Mouse (Mus musculus) midbrain, postnatal 0 days (tissue): Measurements from ENCODE around the gene Rfesd. TPM values are rescaled to one million over a fixed set of nuclear protein-coding genes. Genes with fewer than 3 reads are reported as not detected.
A peak's percentile ranks its signal among the peaks of the same experiment; 100 is the strongest.

ENCODE experiments used
- ATAC-seq: fragments of 200-750 bp; cut with Nextera tagmentation; 2 replicates; pipeline ENCODE4 v1.8.0; 2017; ENCODE audit warnings: moderate number of reproducible peaks, mild to moderate bottlenecking, moderate TSS enrichment, moderate library complexity; ENCODE audit not compliant: low FRiP score
- DNase-seq: peaks from one replicate; pipeline ENCODE4 v3.0.0-alpha.2; 2015; ENCODE audit warnings: low spot score
- H3K27ac ChIP-seq: fragments of 300-500 bp; sonication (generic); 2 replicates; pipeline ENCODE4 v1.5.1; 2014; ENCODE audit warnings: low read depth, mild to moderate bottlenecking, low read length, mixed read lengths
- H3K27me3 ChIP-seq: fragments of 300-500 bp; sonication (generic); 2 replicates; pipeline ENCODE4 v1.6.1; 2014; ENCODE audit warnings: low read length, control low read depth, mixed read lengths; ENCODE audit not compliant: insufficient read depth
- H3K36me3 ChIP-seq: fragments of 300-500 bp; sonication (generic); 2 replicates; pipeline ENCODE4 v1.6.1; 2014; ENCODE audit warnings: low read length, control low read depth, mixed read lengths; ENCODE audit not compliant: insufficient read depth
- H3K4me1 ChIP-seq: fragments of 300-500 bp; sonication (generic); 2 replicates; pipeline ENCODE4 v1.6.1; 2014; ENCODE audit warnings: mild to moderate bottlenecking, control low read depth, antibody characterized with exemption, low read length, mixed read lengths; ENCODE audit not compliant: insufficient read depth
- H3K4me2 ChIP-seq: fragments of 300-500 bp; sonication (generic); 2 replicates; pipeline ENCODE4 v1.6.1; 2014; ENCODE audit warnings: low read depth, mild to moderate bottlenecking, low read length, mixed read lengths; ENCODE audit not compliant: poor library complexity, severe bottlenecking
- H3K4me3 ChIP-seq: fragments of 300-500 bp; sonication (generic); 2 replicates; pipeline ENCODE4 v1.5.1; 2014; ENCODE audit warnings: low read depth, mild to moderate bottlenecking, low read length, moderate library complexity
- H3K9ac ChIP-seq: fragments of 300-500 bp; sonication (generic); replicated peaks from 2 replicates; pipeline ENCODE4 v1.6.1; 2014; ENCODE audit warnings: mild to moderate bottlenecking, low read length, moderate library complexity, mixed read lengths; ENCODE audit not compliant: poor library complexity, severe bottlenecking
- H3K9me3 ChIP-seq: fragments of 300-500 bp; sonication (generic); 2 replicates; pipeline ENCODE4 v1.6.1; 2016; ENCODE audit warnings: low read length, control low read depth
- CTCF ChIP-seq: IDR thresholded peaks from 2 replicates; pipeline ENCODE4 v1.5.1; 2016; ENCODE audit warnings: antibody characterized with exemption, mild to moderate bottlenecking
- WGBS: fragments of 180-500 bp; shearing (Covaris S2); extraction: QIAGEN DNeasy Blood & Tissue Kit; methylation state at CpG from one replicate; pipeline ENCODE4 v1.1.7; 2014; 5-methylcytosine and 5-hydroxymethylcytosine counted together
- polyA plus RNA-seq: library from polyadenylated mRNA; unstranded; fragments of >200 nt; fragmentation: Nextera tagmentation; extraction: Ambion mirVana; gene quantifications from 2 replicates; pipeline ENCODE4 v1.2.1, GENCODE M21; 2015
- total RNA-seq: library from RNA; depleted of rRNA; stranded (reverse); fragments of >200 nt; gene quantifications from 2 replicates; pipeline ENCODE4 v1.2.3, GENCODE M21; 2014

Rfesd gene
- total and polyA plus RNA-seq, 2 experiments from 2014 or later: 18.7 to 25.4 TPM

DNA sequence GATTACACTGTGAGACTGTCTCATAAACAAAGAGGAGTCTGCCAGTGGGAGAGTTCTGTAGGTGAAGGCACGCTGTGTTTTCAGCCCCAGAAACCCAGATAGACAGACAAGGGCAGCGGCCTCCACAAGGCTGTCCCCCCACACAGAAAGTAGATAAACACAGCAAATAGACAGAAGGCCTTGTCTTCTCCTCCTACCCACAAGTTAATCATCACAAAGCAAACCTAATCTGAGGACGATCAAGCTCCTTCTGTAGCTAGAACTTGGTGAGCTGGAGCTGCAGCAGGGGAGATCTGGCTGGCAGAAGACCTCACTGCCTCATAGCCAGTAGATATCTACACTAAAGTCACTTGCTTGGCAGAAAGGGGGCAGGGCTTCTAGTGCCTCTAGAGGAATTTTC lies 15.2 kb downstream of the Rfesd start:
- H3K9ac ChIP-seq: no peak overlapping the region
- ATAC-seq (no peak), DNase-seq (no peak)
- H3K27ac ChIP-seq: no peak overlapping the region
- no peaks in the 10 kb centered on the region for H3K27me3 ChIP-seq
- H3K4me2 ChIP-seq: no peak overlapping the region
- no peaks in the 10 kb centered on the region for H3K4me1 ChIP-seq
- no peak for TF ChIP-seq CTCF
- no peaks in the 10 kb centered on the region for H3K9me3 ChIP-seq
- H3K4me3 ChIP-seq: no peak overlapping the region
- 96% methylated on average over 3 of the region's 3 CpGs for WGBS
- H3K36me3 ChIP-seq: peaks cover 3% of the 10 kb centered on the region; the same call in 1 of the 2 replicates

DNA sequence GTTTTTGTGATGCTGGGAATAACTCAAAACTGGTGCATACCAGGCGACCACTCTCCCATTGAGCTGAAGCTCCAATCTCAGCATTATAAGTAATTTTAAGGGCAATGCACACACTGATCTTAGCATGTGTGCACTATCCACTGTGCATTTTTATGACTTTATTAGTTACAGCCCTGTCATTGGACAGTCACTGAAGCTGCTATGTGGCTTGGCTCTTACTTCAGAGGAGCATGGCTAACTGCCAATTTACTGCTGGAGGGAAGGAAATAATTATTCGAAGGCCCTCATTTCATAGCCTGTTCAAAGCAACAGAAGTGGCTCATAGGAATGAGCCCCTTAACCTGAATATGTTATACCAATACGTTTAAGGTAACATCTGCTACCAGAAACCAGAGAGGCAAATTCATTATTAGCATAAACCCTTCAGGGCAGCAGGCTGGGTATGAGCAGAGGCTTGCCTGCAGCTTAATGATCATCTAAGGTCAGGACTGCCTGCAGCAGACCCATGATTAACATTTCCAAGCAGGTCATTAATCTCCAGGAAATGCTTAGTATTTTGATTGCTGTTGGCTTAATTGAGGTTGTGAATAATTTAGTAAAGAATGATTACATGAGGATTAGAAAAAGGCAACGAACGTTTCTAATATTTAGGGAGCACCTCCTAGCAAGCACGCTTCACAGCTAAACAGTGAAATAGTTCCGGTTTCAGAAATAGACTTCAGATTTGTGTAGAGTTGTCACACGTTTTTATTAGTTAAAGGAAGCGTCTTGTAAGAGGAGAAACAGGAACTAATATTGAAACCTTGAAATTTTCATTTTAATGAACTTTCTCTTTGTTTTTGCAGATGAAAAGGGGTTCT lies 26.1 kb downstream of the Rfesd start:
- Histone ChIP-seq H3K4me1 (no peaks in the 10 kb centered on the region), H3K27ac (peak overlapping the region; percentile 44; the same call in 1 of the 2 replicates), H3K36me3 (no peaks in the 10 kb centered on the region), H3K27me3 (no peaks in the 10 kb centered on the region), H3K4me3 (no peak overlapping the region), H3K4me2 (no peak overlapping the region), H3K9ac (no peak overlapping the region), H3K9me3 (no peaks in the 10 kb centered on the region)
- TF ChIP-seq CTCF: no peak
- peak; percentile 82 for ATAC-seq
- peak; percentile 55 for DNase-seq
- 33% methylated on average over 9 of the region's 9 CpGs for WGBS

DNA sequence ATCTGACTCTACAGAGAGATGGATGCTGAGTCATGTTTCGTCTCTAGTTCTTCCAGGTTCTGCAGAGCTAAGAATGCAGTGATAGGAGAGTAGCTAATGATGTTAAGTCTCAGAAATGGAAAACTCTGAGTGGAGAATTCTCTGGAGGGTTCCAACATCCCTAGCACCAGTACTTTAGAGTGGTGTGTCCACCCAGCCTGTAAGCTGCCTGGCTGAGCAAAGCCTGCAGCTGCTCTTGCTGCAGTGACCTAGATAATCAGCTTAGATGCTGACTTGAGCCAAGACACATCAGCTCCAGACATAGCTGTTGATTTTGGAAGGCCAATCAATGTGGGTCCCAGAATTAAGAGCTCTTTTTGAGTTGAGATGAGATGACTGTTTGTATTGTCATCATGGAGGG lies 30.4 kb downstream of the Rfesd start:
- TF ChIP-seq CTCF: no peak
- H3K4me2 ChIP-seq: no peak overlapping the region
- no peaks in the 10 kb centered on the region for H3K4me1 ChIP-seq
- no peaks in the 10 kb centered on the region for H3K9me3 ChIP-seq
- no peak overlapping the region for H3K9ac ChIP-seq
- no peak for ATAC-seq
- no peaks in the 10 kb centered on the region for H3K36me3 ChIP-seq
- no peak overlapping the region for H3K27ac ChIP-seq
- no peak overlapping the region for H3K4me3 ChIP-seq
- no peaks in the 10 kb centered on the region for H3K27me3 ChIP-seq
- DNase-seq: peak; percentile 28
- WGBS: 91% methylated on average over 1 of the region's 1 CpGs

DNA sequence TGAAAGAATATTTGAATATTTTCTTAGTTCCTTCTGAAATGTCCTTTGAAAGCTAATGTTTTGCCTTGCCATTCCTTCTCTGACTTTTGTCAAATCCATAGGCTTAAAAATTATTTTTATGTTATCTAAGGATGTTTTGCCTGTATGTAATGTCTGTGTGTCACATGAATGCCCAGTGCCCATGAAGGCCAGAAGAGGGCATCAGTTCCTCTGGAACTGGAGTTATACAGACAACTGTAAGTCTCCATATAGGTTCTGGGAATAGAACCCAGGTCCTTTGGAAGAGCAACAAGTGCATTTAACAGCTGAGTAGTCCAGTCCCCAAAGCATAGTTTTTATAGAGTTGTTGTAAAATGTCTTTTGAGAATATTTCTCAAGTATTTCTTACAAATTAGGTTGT lies 36.6 kb downstream of the Rfesd start:
- Histone ChIP-seq H3K36me3 (no peaks in the 10 kb centered on the region), H3K9me3 (no peaks in the 10 kb centered on the region), H3K4me3 (no peak overlapping the region), H3K4me1 (no peaks in the 10 kb centered on the region), H3K27ac (no peak overlapping the region), H3K4me2 (no peak overlapping the region), H3K9ac (no peak overlapping the region), H3K27me3 (no peaks in the 10 kb centered on the region)
- DNase-seq: peak; percentile 5
- TF ChIP-seq CTCF: peak; percentile 37
- no peak for ATAC-seq

DNA sequence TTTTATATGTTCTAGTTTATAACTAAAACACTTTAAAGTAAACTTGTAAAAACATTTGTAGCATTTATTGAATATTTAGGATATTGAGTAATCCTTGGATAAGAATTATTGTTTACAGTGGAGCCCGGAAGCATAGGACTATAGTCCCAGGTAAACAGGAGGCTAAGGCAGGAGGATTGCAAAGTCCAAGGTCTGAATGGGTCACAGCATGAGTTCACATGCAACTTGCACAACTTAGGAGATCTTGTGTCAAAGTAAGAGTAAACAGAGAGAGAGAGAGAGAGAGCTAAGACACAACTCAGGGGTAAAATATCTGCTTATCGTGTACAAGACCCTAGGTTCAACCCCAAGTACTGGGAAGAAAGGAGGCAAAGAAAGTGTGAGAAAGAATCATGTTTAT lies 41.9 kb downstream of the Rfesd start:
- Histone ChIP-seq H3K27ac (no peak overlapping the region), H3K9ac (no peak overlapping the region), H3K36me3 (no peaks in the 10 kb centered on the region), H3K27me3 (no peaks in the 10 kb centered on the region), H3K4me1 (no peaks in the 10 kb centered on the region), H3K9me3 (no peaks in the 10 kb centered on the region), H3K4me3 (no peak overlapping the region), H3K4me2 (no peak overlapping the region)
- ATAC-seq (no peak), DNase-seq (no peak)
- no peak for TF ChIP-seq CTCF
- WGBS: 89% methylated on average over 2 of the region's 2 CpGs

DNA sequence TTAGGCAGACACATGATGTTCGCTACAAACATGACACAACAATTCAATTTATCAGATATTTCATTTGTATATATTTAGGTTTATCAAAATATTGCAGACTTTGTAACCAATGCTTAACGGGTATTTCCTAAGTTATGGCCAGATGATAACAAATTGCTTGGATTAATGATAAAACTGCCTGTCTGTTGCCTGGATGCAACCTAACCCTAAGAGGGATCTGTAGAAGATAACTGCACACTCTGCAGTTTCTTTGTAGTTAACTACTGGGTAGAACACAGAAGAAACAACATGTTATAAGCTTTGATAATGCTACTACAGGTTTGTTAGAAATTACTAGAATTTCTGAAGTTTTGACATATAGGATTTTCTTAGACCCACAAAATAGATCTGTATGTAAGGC lies 42.3 kb downstream of the Rfesd start:
- no peak overlapping the region for H3K4me2 ChIP-seq
- H3K9ac ChIP-seq: no peak overlapping the region
- no peaks in the 10 kb centered on the region for H3K4me1 ChIP-seq
- DNase-seq: no peak
- H3K4me3 ChIP-seq: no peak overlapping the region
- WGBS: 93% methylated on average over 2 of the region's 2 CpGs
- H3K27me3 ChIP-seq: no peaks in the 10 kb centered on the region
- H3K36me3 ChIP-seq: no peaks in the 10 kb centered on the region
- no peak overlapping the region for H3K27ac ChIP-seq
- no peak for TF ChIP-seq CTCF
- ATAC-seq: no peak
- H3K9me3 ChIP-seq: no peaks in the 10 kb centered on the region
